Mouse (Mus musculus) liver, adult (tissue): ENCODE results near the gene Dicer1.

Source experiments
- GATA4 ChIP-seq: IDR thresholded peaks from 2 replicates; pipeline ENCODE4 v1.6.1; 2014; ENCODE audit warnings: mild to moderate bottlenecking, low read length; ENCODE audit not compliant: insufficient replicate concordance

Gene Dicer1

GRCm38 (mm10) chr12:104656146-104656545, 95.6 kb downstream of the Dicer1 start:
- TF ChIP-seq GATA4: no peak

DNA sequence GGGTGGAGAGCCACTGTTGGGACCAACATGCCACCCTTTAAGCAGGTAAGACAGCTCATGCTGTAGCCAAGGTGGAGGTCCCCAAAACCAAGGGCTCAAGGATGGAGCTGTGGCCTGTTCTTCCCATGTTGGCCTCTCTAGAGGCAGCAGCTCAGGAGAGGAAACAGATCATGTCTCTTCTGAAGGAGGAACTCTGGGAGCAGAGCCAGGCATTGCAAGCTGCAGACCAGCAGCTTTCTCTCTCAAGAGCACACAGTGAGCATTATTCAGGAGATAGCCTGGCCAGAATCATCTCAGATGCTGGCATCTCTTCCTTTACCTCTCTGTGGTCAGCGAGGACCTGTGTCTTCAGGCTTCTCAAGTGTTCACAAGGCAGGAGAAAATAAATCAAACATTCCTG, 96.7 kb downstream of the Dicer1 start:
- TF ChIP-seq GATA4: no peak

DNA sequence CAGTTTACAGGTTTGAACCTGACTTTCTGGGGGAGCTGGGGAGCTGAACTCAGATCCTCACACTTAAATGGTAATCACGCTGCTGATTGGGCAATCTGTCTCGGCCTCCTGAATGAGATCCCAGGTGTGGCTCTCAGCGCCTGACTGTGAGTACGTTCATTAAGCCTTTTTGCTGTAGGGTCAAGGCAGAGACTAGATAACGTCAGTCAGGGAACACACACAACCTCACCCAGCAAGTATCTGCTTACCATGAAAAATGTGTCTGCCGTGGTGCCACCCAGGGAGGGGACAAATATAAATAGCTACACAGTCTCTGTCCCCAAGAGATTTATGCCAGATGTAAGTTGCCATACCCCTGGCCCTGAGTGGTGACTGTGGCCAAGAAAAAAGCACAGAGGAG, 99.7 kb downstream of the Dicer1 start:
- TF ChIP-seq GATA4: no peak

GRCm38 (mm10) chr12:104651269-104651668, 100.5 kb downstream of the Dicer1 start:
- no peak for TF ChIP-seq GATA4

- no peak for TF ChIP-seq GATA4
These were observed 101.1 kb downstream of the Dicer1 start for GRCm38 (mm10) chr12:104650510-104651260.

GRCm38 (mm10) chr12:104648366-104648765, 103.4 kb downstream of the Dicer1 start:
- TF ChIP-seq GATA4: no peak

DNA sequence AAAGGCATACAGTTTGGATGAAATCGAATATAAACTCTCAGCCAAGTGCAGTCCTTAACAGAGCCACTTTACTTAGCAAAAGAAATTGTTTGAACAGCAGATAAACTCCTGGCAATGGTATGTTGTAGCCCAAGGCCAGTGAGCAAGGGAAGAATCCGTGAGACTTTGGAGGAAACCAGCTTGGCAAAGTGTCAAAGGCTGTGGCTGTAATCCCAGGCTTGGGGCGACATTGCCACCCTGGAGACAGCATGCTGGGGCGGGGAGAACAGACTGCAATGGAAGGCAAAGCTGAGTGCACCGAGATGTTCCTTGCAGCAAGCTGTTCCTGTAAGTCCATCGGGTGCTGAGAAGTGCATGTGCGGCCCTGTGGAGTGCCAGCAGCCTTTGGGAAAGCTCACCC, 109.4 kb downstream of the Dicer1 start:
- TF ChIP-seq GATA4: no peak

GRCm38 (mm10) chr12:104640934-104641333, 110.8 kb downstream of the Dicer1 start:
- no peak for TF ChIP-seq GATA4

- TF ChIP-seq GATA4: no peak
These were observed 113.6 kb downstream of the Dicer1 start for GRCm38 (mm10) chr12:104638156-104638555.
